Mouse (Mus musculus) stomach, embryonic 16.5 days (tissue): ENCODE measurements at regions not wholly inside any gene's neighbourhood (a gene's known extent, or its start where the extent isn't known, plus 50 kb on each side); places are given as distances from the start of the nearest gene placed in this dataset.

Experiments used
- ATAC-seq: fragments of 200-750 bp; cut with Nextera tagmentation; 2 replicates; pipeline ENCODE4 v1.8.0; 2017; ENCODE audit warnings: moderate number of reproducible peaks, moderate TSS enrichment; ENCODE audit not compliant: insufficient read depth, low FRiP score
- H3K27ac ChIP-seq: fragments of 300-500 bp; sonication (generic); 2 replicates; pipeline ENCODE4 v1.5.1; 2014; ENCODE audit warnings: low read length
- H3K27me3 ChIP-seq: fragments of 300-500 bp; sonication (generic); 2 replicates; pipeline ENCODE4 v1.6.1; 2014; ENCODE audit warnings: low read length, control low read depth, mixed read lengths; ENCODE audit not compliant: control insufficient read depth, insufficient read depth
- H3K36me3 ChIP-seq: fragments of 300-500 bp; sonication (generic); 2 replicates; pipeline ENCODE4 v1.6.1; 2014; ENCODE audit warnings: low read length; ENCODE audit not compliant: control insufficient read depth, insufficient read depth
- H3K4me1 ChIP-seq: fragments of 300-500 bp; sonication (generic); 2 replicates; pipeline ENCODE4 v1.6.1; 2014; ENCODE audit warnings: low read length, control low read depth, mixed read lengths; ENCODE audit not compliant: control insufficient read depth, insufficient read depth
- H3K4me2 ChIP-seq: fragments of 300-500 bp; sonication (generic); 2 replicates; pipeline ENCODE4 v1.6.1; 2014; ENCODE audit warnings: low read depth, low read length, mixed read lengths
- H3K4me3 ChIP-seq: fragments of 300-500 bp; sonication (generic); replicated peaks from 2 replicates; pipeline ENCODE4 v1.5.1; 2014; ENCODE audit warnings: mild to moderate bottlenecking, low read length
- H3K9ac ChIP-seq: fragments of 300-500 bp; sonication (generic); 2 replicates; pipeline ENCODE4 v1.6.1; 2014; ENCODE audit warnings: low read length
- H3K9me3 ChIP-seq: fragments of 300-500 bp; sonication (generic); replicated peaks from 2 replicates; pipeline ENCODE4 v1.6.1; 2016; ENCODE audit warnings: low read length, control low read depth; ENCODE audit not compliant: control insufficient read depth
- WGBS: fragments of 180-500 bp; shearing (Covaris S2); extraction: QIAGEN DNeasy Blood & Tissue Kit; methylation state at CpG from one replicate; pipeline ENCODE4 v1.1.7; 2014; 5-methylcytosine and 5-hydroxymethylcytosine counted together

DNA sequence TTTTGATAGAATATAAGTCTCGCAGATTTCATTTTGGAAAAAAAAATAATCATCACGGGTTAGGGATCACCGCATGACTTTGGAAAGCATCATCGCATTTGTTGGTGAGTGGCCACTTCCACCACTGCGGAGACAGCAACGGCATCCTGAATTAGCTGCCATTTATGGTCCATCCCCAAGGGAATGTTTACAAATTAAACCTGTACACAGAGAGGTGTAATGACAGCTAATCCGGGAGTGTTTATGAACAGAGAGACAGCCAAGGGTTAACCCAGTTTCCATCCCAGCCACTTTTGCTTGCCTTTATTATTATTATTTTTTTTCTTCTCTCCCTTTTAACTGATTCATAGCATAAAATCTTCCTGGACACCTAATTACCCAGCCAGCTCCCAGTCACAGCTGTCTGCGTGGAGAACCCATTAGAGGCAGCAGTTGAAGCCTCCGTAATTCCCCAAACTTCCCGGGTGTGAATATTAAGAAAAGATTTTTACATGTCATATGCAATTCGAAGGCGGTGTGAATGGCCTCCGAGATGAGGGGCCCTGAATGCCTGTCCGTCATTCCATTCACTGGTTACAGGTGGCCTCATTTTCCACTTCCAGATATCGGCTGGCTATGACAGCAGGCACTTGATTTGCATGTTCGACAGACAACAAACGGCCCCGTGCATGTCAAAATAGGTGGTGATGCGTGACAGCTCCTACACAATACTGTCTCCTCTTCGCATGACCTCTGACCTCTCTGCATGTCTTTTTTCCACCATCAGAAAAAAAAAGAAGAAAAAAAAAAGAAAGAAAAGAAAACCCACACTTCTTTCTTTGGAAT lies 323.7 kb upstream of the Adamts16 start:
- H3K27me3 ChIP-seq = no peaks in the 10 kb centered on the region
- H3K27ac ChIP-seq = no peak overlapping the region
- no peaks in the 10 kb centered on the region for H3K36me3 ChIP-seq
- no peaks in the 10 kb centered on the region for H3K4me1 ChIP-seq
- no peak for ATAC-seq
- H3K4me2 ChIP-seq = no peak overlapping the region
- H3K9me3 ChIP-seq = no peaks in the 10 kb centered on the region
- H3K9ac ChIP-seq = no peak overlapping the region
- H3K4me3 ChIP-seq = no peak overlapping the region
- whole genome bisulfite sequencing = 74% methylated on average over 20 of the region's 20 CpGs

DNA sequence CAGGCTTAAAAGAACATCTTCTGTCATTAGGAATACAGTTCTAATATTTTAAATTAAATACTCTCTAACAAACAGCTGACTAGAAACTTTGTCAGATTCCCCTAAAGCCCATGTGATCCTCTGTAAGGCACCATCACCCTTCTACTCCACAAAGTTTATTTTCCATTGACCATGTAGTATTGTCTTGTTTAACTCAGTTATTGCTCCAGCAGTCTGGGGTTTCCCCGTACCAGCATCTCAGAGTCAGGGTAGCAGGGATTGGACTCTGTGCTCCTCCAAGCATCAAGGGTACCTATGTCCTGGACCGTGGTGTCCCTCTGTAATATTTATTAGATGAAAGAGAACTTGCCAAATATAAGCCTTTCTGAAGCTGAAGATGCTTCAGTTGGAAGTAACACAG lies 322.4 kb upstream of the Adamts16 start:
- no peaks in the 10 kb centered on the region for H3K27me3 ChIP-seq
- no peak overlapping the region for H3K4me3 ChIP-seq
- H3K27ac ChIP-seq = no peak overlapping the region
- H3K9ac ChIP-seq = no peak overlapping the region
- WGBS = 82% methylated on average over 2 of the region's 2 CpGs
- no peaks in the 10 kb centered on the region for H3K4me1 ChIP-seq
- ATAC-seq = no peak
- no peaks in the 10 kb centered on the region for H3K9me3 ChIP-seq
- no peak overlapping the region for H3K4me2 ChIP-seq
- no peaks in the 10 kb centered on the region for H3K36me3 ChIP-seq

DNA sequence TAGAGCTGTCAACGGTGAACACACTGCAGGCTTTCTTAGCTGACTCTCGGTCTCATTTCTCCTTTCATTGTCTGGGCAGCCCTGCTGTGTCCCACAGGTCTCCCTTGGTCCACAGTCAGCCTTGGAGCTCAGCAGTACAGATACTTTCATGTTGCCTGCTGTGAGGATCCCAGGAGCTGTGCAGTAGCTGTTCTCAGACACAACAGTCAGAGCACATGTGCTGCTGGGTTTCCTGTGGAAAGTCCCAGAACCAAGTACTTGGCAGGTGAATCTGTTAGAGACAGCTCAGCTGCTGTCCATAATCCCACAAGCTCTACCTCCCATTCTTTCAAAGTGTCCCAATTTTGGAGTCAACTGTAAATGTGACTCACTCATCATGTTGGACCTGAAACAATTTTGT lies 321.3 kb upstream of the Adamts16 start:
- no peaks in the 10 kb centered on the region; the same call in 1 of the 2 replicates for H3K4me1 ChIP-seq
- H3K4me2 ChIP-seq = no peak overlapping the region
- H3K36me3 ChIP-seq = no peaks in the 10 kb centered on the region
- 69% methylated on average over 2 of the region's 2 CpGs for WGBS
- H3K27me3 ChIP-seq = no peaks in the 10 kb centered on the region
- no peaks in the 10 kb centered on the region for H3K9me3 ChIP-seq
- no peak overlapping the region for H3K27ac ChIP-seq
- no peak for ATAC-seq
- no peak overlapping the region for H3K4me3 ChIP-seq
- H3K9ac ChIP-seq = no peak overlapping the region

DNA sequence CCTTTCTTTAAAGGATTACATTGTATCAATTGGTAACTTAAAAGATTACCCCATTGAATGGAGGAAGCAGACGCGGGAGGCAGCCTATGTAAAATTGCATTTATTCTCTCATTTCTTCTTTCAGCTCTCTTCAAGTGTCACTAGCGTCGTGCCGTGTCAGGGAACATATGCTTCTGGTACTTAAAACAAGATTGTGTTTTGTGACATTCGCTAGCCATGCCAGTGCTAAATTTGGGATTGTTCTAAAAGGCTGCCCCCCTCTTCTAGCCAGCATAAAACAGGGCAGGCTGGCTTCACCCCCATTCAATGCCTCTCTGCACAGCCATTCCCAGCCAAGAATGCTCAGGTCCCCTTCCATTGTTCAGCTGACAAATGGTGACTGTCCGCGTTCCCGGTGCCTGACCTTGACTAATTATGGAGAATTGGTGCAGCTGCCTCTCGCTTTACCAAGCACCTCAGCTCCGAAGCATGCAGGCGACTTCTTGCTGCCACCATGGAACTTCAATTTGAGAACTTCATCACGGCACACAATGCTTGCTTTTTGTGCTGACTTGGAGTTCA lies 316.8 kb upstream of the Adamts16 start:
- Histone ChIP-seq H3K9ac (no peak overlapping the region), H3K36me3 (no peaks in the 10 kb centered on the region), H3K27me3 (no peaks in the 10 kb centered on the region), H3K9me3 (no peaks in the 10 kb centered on the region), H3K4me2 (no peak overlapping the region), H3K4me1 (peaks cover 2% of the 10 kb centered on the region), H3K27ac (no peak overlapping the region), H3K4me3 (no peak overlapping the region)
- no peak for ATAC-seq
- WGBS = 55% methylated on average over 13 of the region's 13 CpGs

DNA sequence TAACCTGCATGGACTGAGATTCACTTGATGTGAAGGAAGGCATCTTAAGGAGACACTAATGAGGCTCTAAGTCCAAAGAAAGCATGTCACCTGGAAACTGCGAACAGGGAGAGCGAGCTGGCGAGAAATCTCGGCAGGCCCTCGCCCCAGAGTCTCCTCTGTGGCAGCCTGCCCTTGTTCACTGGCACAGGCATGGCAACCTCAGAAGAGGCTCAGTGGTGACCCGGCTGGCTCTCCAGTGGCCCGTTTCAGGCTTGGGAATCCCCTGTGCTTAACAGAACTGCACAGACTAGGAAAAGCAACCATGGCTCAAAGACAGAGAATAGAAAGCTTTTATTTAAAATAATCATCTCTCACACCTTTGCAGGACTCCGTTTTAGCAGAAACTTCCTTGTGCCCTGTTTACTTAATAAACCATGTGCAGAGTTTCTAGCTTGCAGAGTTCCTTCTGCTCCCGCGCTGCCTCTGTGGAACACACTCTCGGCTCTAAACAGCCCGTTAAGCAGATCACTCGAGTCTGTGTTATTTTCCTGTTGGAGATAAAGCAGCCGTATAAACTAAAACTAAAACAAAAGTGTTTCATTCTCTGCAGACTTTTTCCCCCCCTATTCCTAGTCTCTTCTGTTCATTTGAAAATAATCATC lies 316.2 kb upstream of the Adamts16 start:
- Histone ChIP-seq H3K27me3 (no peaks in the 10 kb centered on the region), H3K4me2 (no peak overlapping the region)
- WGBS = 45% methylated on average over 14 of the region's 14 CpGs

DNA sequence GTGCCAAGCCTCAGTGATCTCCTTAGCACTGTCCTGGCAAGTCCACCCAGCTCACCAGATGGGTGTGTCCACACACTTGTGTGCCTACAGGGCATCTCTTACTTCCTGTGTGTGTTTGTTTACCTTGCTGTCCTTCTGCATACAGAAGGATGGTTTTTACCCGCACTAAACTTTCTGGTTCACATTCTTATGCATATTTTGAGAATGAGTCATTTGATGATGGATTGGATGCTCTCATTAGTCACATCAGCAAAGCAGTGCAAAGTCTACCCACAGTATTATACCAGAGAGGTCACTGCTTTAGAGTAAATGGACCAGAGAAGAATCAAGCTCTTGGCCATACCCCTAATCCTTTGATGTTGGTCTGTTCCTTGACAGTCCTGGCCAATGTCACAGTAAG lies 308.5 kb upstream of the Adamts16 start:
- Histone ChIP-seq H3K27ac (no peak overlapping the region), H3K4me1 (no peaks in the 10 kb centered on the region), H3K9ac (no peak overlapping the region), H3K36me3 (no peaks in the 10 kb centered on the region), H3K4me3 (no peak overlapping the region), H3K9me3 (no peaks in the 10 kb centered on the region), H3K4me2 (no peak overlapping the region), H3K27me3 (no peaks in the 10 kb centered on the region)
- ATAC-seq = no peak
- WGBS = 14% methylated on average over 1 of the region's 1 CpGs

More for the DNA sequence above, 316.2 kb upstream of the Adamts16 start:
- H3K9me3 ChIP-seq = no peaks in the 10 kb centered on the region
- no peaks in the 10 kb centered on the region for H3K36me3 ChIP-seq
- ATAC-seq = no peak
- no peak overlapping the region for H3K4me3 ChIP-seq
- H3K4me1 ChIP-seq = peaks cover 2% of the 10 kb centered on the region
- no peak overlapping the region for H3K27ac ChIP-seq
- H3K9ac ChIP-seq = no peak overlapping the region

DNA sequence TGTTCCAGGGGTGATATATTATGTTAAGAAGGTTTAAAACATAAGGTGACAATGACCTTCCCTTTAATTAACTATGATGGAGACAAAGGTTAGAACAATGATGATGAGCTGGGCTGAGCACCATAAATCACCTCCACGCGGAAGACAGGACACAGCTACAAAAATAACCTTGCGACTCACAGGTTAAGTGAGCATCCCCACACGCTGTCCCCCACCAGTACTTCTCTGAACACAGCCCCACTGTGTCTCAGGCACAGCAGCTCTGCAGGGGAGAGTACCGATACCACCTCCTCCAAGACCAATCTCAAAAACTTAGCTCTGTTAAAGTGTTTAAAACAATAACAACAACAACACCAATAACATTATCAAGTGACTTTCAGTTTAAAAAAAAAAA lies 307.7 kb upstream of the Adamts16 start:
- no peaks in the 10 kb centered on the region for H3K9me3 ChIP-seq
- H3K4me3 ChIP-seq = no peak overlapping the region
- 39% methylated on average over 5 of the region's 5 CpGs for WGBS
- no peak overlapping the region for H3K9ac ChIP-seq
- H3K4me2 ChIP-seq = no peak overlapping the region
- no peaks in the 10 kb centered on the region for H3K27me3 ChIP-seq
- no peak for ATAC-seq
- no peaks in the 10 kb centered on the region for H3K36me3 ChIP-seq
- H3K4me1 ChIP-seq = no peaks in the 10 kb centered on the region
- H3K27ac ChIP-seq = no peak overlapping the region

DNA sequence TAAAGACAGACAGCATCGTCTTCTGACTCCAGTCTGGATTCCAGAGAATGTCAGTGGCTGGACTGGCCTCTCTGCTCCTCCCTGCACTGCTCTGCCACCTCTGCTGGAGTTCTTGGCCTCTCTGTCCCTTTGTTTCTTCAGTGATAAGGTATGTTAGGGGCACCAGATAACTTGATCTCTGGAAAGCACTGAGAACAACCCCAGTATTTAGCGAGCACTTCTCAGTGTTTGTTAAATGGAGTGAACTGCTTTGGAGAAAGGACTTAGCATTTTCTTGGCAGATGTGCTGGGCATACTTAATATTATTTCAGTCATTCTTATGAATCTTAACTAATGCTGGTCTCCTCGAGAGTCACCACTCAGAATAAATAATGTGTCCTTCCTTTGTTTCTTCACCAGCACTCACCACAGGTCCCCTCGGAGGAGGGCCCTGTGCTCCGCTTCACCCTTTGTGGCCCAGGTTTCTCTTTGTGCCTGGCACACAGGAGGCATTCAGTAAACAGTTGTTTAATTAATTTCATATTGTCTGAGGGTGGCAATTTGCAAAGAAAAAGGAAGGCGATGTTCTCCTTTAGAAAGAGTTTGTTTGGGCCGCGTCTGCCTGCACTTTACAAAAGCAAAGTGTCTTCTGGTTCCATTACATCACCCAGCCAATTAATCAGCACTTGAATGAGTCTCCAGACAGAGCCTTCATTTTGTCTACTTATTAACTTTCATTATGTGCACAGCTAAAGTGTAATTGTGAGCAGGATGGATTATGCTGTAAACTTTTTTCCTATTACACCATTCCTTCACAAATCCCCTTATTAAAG lies 307.1 kb upstream of the Adamts16 start:
- Histone ChIP-seq H3K36me3 (no peaks in the 10 kb centered on the region), H3K9me3 (no peaks in the 10 kb centered on the region), H3K4me3 (no peak overlapping the region), H3K4me1 (no peaks in the 10 kb centered on the region), H3K4me2 (no peak overlapping the region), H3K27ac (no peak overlapping the region), H3K27me3 (no peaks in the 10 kb centered on the region), H3K9ac (no peak overlapping the region)
- 26% methylated on average over 8 of the region's 8 CpGs for WGBS
- no peak for ATAC-seq
